Mouse (Mus musculus): ENCODE results near the gene Mycn.

Mycn gene

DNA sequence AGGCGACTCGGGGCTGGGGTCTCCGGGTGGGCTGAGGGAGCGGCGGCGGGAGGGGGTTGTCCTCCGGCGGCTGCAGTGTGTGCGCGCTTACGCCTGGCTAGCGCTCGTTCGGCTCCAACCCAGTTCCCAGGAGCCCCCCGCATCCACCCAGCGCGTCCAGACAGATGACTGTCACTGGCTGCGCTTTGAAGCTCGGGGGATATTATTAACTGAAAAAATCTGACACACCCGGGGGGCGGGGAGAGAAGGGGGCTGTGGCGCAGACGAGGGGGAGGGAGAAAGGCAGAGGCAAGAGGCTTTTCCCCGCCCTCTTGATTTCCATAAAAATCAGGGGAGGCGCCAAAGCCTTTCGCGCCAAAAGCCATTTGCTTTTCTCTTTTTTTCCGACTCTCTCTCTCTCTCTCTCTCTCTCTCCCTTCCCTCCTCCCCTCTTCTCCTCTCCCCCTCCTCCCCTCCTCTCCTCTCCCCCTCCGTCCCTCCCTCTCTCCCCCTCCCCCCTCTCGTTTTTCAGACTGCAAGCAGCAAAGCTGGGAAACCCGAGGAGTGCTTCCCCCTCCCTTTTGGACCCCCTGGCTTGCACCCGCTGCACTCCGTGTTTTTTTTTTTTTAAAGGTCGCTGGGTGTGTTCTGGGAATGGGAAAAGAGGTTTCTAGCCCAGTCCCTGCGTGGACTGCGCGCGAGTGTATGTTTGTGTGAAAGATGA is at the start of gene Mycn:
Gene Mycn, minus strand, starts transcription at position 254 of the 703 bp plus-strand sequence.
- DNase-seq = peak; percentile 34

DNA sequence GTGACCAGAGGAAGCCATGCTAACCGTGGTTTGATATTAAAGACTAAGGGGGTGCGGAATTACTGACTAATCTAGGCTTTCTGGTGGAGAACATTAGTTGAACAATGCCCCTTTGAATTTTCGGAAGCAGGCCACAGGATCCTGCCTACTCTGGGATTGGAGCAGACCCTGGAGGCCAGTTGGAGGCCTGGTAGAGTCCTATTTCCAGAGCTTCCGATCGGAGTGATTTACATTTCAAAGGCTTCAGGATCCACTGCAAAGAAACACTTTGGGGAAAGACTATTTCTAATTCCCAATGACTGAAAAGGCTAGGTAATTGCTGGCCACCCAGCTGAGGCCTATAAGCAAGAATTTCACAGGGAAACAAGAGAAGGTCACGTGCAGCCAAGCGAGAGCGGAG is 45.7 kb upstream of the Mycn start:
- no peak for DNase-seq

GRCm38 (mm10) chr12:12986612-12987206 is 45.0 kb upstream of the Mycn start:
- DNase-seq = no peak

- no peak for DNase-seq
Observed at GRCm38 (mm10) chr12:12983032-12983431, 41.3 kb upstream of the Mycn start.

GRCm38 (mm10) chr12:12975397-12975796 is 33.7 kb upstream of the Mycn start:
- no peak for DNase-seq

GRCm38 (mm10) chr12:12972756-12973435 is 31.2 kb upstream of the Mycn start:
- DNase-seq = no peak

DNA sequence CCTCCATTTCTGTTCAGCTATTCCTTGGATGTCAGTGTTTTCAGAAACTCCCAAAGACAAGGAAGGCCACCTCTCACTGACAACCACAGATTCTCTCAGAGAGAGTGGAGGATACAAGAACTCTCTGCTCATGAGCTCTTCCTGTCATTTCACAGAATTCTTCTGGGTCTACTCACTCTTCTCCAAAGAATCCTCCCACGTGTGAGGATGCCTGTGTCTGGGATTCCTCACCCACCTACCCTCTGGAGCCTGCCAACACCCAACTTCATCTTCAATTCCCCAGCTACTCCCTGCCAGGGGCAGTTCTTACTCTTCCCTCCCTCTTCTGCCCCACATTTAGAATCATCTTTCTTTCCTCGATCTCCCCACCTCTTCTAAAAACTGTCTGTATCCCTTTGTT is 26.2 kb upstream of the Mycn start:
- no peak for DNase-seq

GRCm38 (mm10) chr12:12964856-12965255 is 23.1 kb upstream of the Mycn start:
- DNase-seq = no peak

DNA sequence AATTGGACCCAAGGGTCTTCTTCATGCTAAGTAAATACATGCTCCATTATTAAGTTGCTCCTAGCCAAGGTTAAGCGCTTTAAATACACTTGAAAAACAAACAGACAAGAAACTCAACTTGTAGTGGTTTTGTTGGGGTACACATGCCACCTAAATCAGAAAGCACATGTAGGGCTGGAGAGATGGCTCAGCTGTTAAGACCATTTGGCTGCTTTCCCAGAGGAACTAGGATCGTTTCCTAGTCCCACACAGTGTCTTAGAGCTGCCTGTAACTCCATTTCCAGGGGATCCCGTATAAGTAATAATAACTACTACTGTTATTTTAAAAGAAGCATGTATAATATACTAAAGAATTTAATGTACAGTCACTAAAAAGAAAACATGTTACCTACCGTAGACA is 5.9 kb upstream of the Mycn start:
- no peak for DNase-seq

GRCm38 (mm10) chr12:12943288-12943687 is 1.6 kb upstream of the Mycn start:
- DNase-seq = peak; percentile 3

DNA sequence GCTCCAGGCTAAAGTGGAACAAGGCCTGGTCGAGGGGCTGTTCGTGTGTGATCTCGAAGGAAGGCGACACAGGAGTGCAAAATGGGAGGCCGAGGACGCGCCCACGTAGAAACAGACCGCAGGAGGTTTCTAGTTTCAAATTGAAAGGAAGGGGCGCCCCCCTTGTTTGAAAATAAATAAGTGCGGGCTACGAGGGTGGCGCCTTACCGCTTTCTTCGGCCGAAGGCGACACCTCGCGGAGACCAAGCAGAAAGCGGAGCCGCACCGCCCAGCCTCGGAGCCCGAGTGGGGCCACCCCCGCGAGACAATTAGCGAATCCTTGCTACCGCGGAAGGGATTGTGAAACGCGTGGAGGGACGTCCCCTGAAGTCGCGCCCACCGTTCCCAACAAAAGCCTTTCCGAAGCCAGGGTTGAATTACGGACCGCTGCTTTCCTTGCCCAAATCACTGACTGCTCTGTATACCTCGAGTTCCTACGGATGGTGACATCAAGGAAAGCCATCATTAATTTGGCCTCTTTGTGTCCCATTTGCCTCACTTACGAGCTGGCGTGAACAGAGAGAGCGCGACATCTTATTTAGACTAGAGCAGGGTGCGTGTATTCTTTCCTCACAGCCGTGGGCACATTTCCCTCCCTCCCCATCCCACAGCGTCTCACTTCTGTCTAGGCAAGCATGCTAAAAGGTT is 793 bp upstream of the Mycn start:
- DNase-seq = peak; percentile 76

DNA sequence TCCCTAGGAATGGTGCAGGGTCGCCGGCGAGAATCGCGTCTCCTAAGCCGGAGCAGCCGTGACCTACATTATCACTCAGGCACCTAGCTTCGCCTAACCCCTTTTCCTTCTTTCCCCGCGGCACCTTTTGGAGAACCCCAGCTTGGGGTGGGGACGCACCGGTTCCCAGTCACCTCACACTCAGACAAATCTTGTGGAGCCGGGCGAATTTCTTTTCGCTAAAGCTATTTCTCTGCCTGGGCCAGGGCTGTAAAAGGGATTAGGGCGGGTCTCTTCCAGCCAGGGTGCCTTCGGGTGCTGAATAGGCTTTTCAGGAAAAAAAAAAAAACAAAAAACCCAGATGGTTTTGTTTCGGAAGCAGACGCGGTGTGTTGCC is 597 bp downstream of the Mycn start:
- peak; percentile 10 for DNase-seq

DNA sequence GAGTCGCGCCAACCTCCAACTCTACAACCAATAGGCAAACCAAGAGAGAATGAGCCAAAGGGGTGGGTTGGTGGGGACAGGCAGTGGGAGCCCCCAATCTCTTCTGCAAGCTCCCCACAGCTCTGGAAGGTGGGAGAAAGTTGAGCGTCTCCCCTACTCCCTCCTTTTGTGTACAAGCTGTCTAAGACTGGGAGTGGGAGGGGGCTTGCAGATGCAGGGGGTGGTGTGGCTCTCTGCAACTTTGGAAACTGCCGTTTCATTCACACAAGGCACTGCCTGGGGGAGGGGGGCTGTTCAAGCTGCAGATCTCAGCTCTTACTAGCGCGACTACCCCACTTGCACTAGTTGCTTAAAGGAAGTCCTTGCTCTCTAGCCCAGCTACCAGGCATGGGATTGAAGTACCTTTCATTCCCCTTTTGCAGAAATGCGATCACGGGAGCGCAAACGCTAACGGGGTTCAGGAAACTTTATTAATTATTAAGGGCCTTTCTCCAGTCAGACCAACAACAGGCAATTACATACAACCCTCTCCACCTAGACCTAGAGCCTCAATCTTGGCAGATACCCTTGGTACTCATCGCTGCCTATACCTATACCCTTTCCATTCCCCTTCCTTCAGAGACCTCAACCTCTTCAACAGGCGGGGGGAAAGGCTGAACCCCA is 1.1 kb downstream of the Mycn start:
- DNase-seq = peak; percentile 10

GRCm38 (mm10) chr12:12939581-12940465 is 1.9 kb downstream of the Mycn start:
- peak; percentile 11 for DNase-seq

DNA sequence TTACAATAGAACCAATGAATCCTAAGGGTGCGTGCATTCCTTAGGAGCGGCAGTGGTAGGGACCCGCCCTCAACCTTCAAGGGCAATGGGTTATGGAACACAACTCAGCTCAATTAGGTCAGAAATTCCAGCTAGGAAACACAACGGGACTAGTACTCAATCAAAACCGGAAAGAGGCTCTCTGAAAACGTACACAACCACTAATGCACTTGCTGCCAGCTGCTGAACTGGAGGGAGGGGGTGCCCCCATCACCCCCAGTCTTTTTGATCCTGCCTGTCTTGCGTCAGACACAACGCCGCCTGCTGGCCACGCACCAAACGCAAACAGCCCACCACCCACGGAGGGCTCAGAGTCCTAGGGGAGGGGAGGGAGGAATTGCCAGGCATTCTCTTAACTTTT is 2.9 kb downstream of the Mycn start:
- peak; percentile 29 for DNase-seq

DNA sequence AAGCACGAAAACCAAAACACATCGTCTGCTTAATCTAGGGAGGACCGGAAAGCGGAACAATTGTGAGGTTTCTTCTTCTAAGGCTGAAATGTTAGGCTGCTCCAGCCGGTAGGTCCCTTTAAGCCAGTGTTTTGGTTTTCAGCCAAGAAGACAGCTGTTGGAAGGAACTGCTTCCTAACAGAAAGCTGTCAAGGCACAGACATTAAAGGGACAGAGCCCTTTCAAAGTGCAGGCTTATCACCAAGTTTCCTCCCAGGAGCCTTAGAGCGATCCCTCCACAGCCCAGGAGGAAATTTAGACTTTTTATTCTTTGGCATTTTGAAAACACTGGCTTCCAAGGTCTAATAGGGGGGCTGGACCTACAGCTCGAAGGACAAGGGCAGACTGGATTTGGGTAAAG is 3.4 kb downstream of the Mycn start:
- DNase-seq = peak; percentile 22

- DNase-seq = no peak
Observed at GRCm38 (mm10) chr12:12937746-12938145, 4.0 kb downstream of the Mycn start.

GRCm38 (mm10) chr12:12937088-12937487 is 4.6 kb downstream of the Mycn start:
- no peak for DNase-seq

DNA sequence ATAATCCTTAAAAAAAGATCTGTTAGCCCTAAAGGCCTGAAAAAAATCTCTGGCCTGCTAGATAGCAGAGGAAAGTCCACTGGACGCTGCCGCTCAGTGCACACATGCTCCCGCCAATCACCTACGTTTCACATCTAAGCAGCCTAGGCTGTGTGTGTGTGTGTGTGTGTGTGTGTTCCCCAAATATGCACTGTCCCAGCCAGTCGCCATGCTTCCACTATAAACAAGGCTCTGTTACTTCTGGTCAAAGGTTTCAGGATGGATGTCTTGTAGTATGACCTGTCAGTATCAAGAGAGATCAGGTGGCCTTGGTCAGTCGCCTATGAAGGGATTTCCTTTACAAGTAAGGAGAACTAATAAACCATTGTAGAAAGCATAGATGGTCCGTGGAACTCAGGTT is 9.5 kb downstream of the Mycn start:
- DNase-seq = no peak

DNA sequence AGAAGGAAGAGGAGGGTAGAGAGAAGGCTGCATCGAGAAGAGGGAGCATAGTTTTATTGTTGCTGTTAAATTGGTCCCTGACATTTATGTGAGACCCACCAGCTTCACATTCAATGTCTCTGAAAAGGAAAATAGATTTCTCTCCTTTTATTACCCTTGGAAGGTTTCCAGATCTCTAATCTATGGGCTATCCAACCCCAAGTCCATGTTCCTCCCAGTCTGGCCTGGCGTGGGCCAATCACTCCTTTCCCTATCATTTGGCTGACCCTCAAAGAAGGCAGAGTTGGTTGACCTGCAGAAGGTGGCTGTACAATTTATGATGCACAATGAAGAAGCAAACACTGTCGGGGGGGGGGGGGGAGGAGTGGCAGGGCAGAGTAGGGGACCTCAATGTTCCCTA is 13.5 kb downstream of the Mycn start:
- DNase-seq = no peak

DNA sequence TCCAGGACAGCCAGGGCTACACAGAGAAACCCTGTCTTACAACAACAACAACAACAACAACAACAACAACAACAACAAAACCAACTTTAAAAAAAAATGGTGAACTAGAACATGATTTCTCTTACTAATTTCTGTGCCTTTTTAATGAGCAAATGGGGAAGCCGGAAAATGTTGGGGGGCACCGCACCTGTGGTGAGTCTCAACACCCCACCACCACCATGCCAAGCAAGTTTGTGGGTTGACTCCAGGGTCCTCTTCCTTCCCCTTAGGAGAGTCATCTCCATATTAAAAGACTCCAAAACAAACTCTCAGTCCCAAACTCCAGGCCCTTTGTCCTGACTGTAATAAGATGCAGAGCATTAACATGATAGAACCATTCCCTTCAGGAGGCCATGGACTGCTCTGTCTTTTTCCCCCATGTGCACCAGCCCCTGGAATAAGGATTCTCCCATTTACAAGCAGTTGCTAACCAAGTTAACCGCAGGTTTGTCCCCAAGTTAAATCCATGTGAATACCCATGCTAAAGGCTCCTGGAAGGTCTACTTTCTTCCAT is 14.7 kb downstream of the Mycn start:
- DNase-seq = no peak

DNA sequence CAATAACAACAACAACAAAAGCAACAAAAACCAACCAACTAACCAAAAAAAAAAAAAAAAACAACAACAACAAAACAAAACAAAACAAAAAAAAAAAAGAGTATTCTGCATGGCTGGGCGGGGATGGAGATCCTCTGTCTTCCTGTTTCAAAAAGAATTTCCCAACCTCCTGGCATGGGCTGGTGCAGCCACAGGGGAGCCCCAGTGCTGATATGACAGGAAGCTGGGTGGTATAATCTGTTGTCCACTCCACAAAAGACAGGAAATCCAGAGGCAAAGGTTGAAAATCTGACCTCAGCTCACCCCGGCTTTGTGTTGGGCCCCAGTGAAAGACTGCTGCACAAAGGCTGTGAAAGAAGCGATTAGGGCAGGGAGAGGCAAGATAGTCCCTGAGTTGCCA is 17.3 kb downstream of the Mycn start:
- DNase-seq = no peak

Measured in cerebellum, adult 9-11 months (tissue).